Mouse (Mus musculus) inflammation-experienced regulatory T-cells, adult 6 months (primary cell): ENCODE data around the gene Gm21905. TPM values are rescaled to one million over a fixed set of nuclear protein-coding genes. Genes with fewer than 3 reads are reported as not detected.

Experiments used
- polyA plus RNA-seq, 3 experiments: library from polyadenylated mRNA; unstranded; fragments of 100-300 nt; shearing (Covaris generic); gene quantifications; one replicate each; pipeline ENCODE4 v1.2.1; 2017

Gene Gm21905
- polyA plus RNA-seq, 3 experiments from 2014 or later, result not detected

Other genes with a start within 250 kb of the Gm21905 start
- 10 to 100 TPM in 2 of 3 experiments, 1 to 10 TPM in 1; 5.0 to 12.7 (median 12.0) TPM for gene Atp8a1, start 99.0 kb downstream of the Gm21905 start, polyA plus RNA-seq
- gene Gm5108, start 4.8 kb downstream of the Gm21905 start, polyA plus RNA-seq, result not detected
- not detected for gene Grxcr1, start 85.4 kb upstream of the Gm21905 start, polyA plus RNA-seq